In the genomic region with DNA sequence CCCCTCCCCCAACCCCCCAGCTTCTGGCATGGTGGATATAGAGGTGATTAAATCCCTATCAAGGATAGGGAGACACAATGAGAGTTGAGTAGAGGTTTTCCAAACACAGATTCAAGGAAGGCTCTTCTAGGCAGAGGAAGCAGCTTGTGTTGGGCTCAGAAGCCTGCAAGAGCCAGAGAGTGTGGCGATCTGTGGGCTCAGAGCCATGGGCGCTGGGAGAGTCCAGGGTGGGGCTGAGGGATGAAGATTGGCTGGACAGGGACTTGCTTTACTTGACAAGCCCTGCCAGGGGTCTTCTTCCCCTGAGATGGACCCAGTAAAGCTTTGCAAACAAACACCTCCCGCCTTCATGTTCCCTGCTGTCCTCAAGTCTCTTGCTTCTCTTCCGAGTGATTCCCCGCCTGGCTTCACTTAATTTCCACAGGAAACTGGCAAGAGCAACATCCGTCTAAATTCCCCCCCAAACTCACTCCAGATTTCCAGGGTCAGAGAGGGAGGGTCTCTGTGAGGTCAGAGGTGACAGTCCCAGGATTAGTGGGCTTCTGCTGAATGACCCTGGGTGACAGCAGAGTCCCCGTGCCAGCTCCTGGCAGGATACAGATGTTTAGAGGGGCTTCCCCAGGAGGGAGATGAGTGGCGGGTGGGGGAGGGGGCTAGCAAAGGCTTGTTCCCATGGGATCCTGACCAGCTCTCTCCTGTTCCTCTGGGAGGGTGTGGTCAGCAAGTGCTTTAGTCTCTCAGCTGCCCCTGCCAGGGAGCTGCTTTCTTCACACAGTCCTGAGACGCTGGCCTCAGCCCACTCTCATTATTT, we compare ENCODE assay signal across 9 mouse cellular contexts. TPM values are rescaled to one million over a fixed set of nuclear protein-coding genes. Genes with fewer than 3 reads are reported as not detected.
DNase-seq lines count a peak whose midpoint lies in the region; ATAC-seq and TF ChIP-seq lines count a peak whose summit lies in the region.
"Had no signal": no experiment of that assay in that cellular context is flagged by ENCODE, and none has a peak within 500 bp of the region (broad histone marks: within the 10 kb centered on the region; RNA-seq: fewer than 3 reads in every experiment).

No protein-coding gene starts in this region.

- H3K9ac ChIP-seq in stomach, postnatal 0 days (ENCODE audit: low read length), result no peak overlapping the region

- peak; percentile 58 for DNase-seq in testis, postnatal 10 days (ENCODE audit: low spot score)
- no peak for DNase-seq in testis, postnatal 14 days (ENCODE audit: low spot score)
- DNase-seq in heart, embryonic 10.5 days (ENCODE audit: low spot score), result no peak
- peak; percentile 86 for DNase-seq in kidney, postnatal 10 days
- DNase-seq in stomach, postnatal 0 days (ENCODE audit: low spot score), result no peak
- DNase-seq in frontal cortex, adult 2 months (ENCODE audit: extremely low spot score in 1 of 2, low spot score in 1 of 2), result no peak
- DNase-seq in cerebellum, adult 11-12 months, result no peak
- no peak for DNase-seq in urinary bladder, adult 2 months (ENCODE audit: low spot score)

- peaks cover 6% of the 10 kb centered on the region; the same call in 1 of the 2 replicates for H3K27me3 ChIP-seq in heart, embryonic 10.5 days (ENCODE audit: insufficient read depth, poor library complexity, severe bottlenecking)
- H3K27me3 ChIP-seq in stomach, postnatal 0 days (ENCODE audit: control insufficient read depth, insufficient read depth, low read length), result no peaks in the 10 kb centered on the region

- H3K27ac ChIP-seq in heart, embryonic 10.5 days, result peak overlapping the region; percentile 45
- H3K27ac ChIP-seq in stomach, postnatal 0 days (replicated peaks), result peak overlapping the region; percentile 49; the same call in 1 of the 2 replicates
- H3K27ac ChIP-seq: macrophage had no signal

- no peak overlapping the region for H3K4me2 ChIP-seq in stomach, postnatal 0 days (replicated peaks; ENCODE audit: low read depth)

- no peaks in the 10 kb centered on the region for H3K9me3 ChIP-seq in heart, embryonic 10.5 days
- no peaks in the 10 kb centered on the region for H3K9me3 ChIP-seq in stomach, postnatal 0 days (ENCODE audit: control insufficient read depth, low read length)

- no peak overlapping the region for H3K4me3 ChIP-seq in heart, embryonic 10.5 days
- no peak overlapping the region for H3K4me3 ChIP-seq in stomach, postnatal 0 days (ENCODE audit: low read depth, low read length)

- no peak for TF ChIP-seq CTCF in stomach, postnatal 0 days (IDR thresholded peaks at IDR 0.05; ENCODE audit: low read depth)

- no peaks in the 10 kb centered on the region for H3K36me3 ChIP-seq in heart, embryonic 10.5 days
- no peaks in the 10 kb centered on the region for H3K36me3 ChIP-seq in stomach, postnatal 0 days (ENCODE audit: control insufficient read depth, insufficient read depth, low read length)

- 37% methylated on average over 9 of the region's 9 CpGs for WGBS in heart, embryonic 10.5 days
- WGBS in stomach, postnatal 0 days, result 26% methylated on average over 9 of the region's 9 CpGs

- peak; percentile 29; the same call in 1 of the 2 replicates for ATAC-seq in stomach, postnatal 0 days (ENCODE audit: low FRiP score, low TSS enrichment)

- peaks cover 38% of the 10 kb centered on the region for H3K4me1 ChIP-seq in heart, embryonic 10.5 days
- 0 out of 2 replicates have a peak, but pooled peaks cover 2% of the 10 kb centered on the region for H3K4me1 ChIP-seq in stomach, postnatal 0 days (replicated peaks; ENCODE audit: control insufficient read depth, insufficient read depth)

- no peak for TF ChIP-seq EP300 in stomach, postnatal 0 days (optimal IDR thresholded peaks at IDR 0.05)

RNA-seq across cellular contexts. Expression of gene Galnt12, which starts 47.5 kb away (rescaled TPM):
- 1.3 and 2.2 TPM in 2 replicates for polyA plus RNA-seq in heart, embryonic 10.5 days (2016; fragmentation: Nextera tagmentation; extraction: Ambion mirVana)
- polyA plus RNA-seq in stomach, postnatal 0 days (2015; fragmentation: Nextera tagmentation; extraction: Ambion mirVana), result 57.9 and 59.9 TPM in 2 replicates
- 1.9 and 2.1 TPM in 2 replicates for polyA plus RNA-seq in frontal cortex, adult 2 months (2012; rRNA removed)
- polyA plus RNA-seq in urinary bladder, adult 2 months (2012; rRNA removed), result 3.7 and 3.9 TPM in 2 replicates

Comparison
In these comparisons a context has a peak if more than half of its experiments do, and no peak if none do; other contexts are left out.
1. DNase-seq: peak in testis, postnatal 10 days (single experiment) and kidney, postnatal 10 days (single experiment); none in testis, postnatal 14 days (single experiment), heart, embryonic 10.5 days (single experiment), stomach, postnatal 0 days (single experiment), frontal cortex, adult 2 months (0 of 2), cerebellum, adult 11-12 months (single experiment) and urinary bladder, adult 2 months (single experiment).
2. RNA of gene Galnt12, which starts 47.5 kb away (polyA plus RNA-seq): 57.9 to 59.9 TPM in stomach, postnatal 0 days; 3.7 to 3.9 TPM in urinary bladder, adult 2 months, 1.3 to 2.2 TPM in heart, embryonic 10.5 days and 1.9 to 2.1 TPM in frontal cortex, adult 2 months; every median in the first group is over 10 times any median in the second.